Mouse (Mus musculus) megakaryocyte, embryonic 14.5 days (primary cell): Measurements from ENCODE around the gene Arid5b. TPM values are rescaled to one million over a fixed set of nuclear protein-coding genes. Genes with fewer than 3 reads are reported as not detected.

Source experiments
- H3K27me3 ChIP-seq: replicated peaks from 2 replicates; pipeline ENCODE3; 2012; ENCODE audit warnings: inconsistent platforms
- H3K36me3 ChIP-seq: replicated peaks from 2 replicates; pipeline ENCODE3; 2012; ENCODE audit warnings: low read length, inconsistent platforms, mixed read lengths
- H3K4me1 ChIP-seq: 2 replicates; pipeline ENCODE4 v1.6.1; 2012; ENCODE audit warnings: inconsistent platforms
- H3K4me3 ChIP-seq: replicated peaks from 2 replicates; pipeline ENCODE3; 2012; ENCODE audit warnings: moderate library complexity, mild to moderate bottlenecking, inconsistent platforms
- H3K9me3 ChIP-seq: 2 replicates; pipeline ENCODE4 v1.6.1; 2012; ENCODE audit warnings: inconsistent platforms
- FLI1 ChIP-seq: IDR thresholded peaks from 2 replicates; pipeline ENCODE4 v1.6.1; 2012; ENCODE audit warnings: low read length, inconsistent platforms, mixed read lengths
- GATA1 ChIP-seq: IDR thresholded peaks from 3 replicates; pipeline ENCODE4 v1.6.1; 2012; ENCODE audit warnings: mixed read lengths, low read length, inconsistent platforms, borderline replicate concordance
- polyA plus RNA-seq: library from polyadenylated mRNA; stranded (reverse); fragments of >175 nt; gene quantifications from 2 replicates; pipeline ENCODE4 v1.2.3, GENCODE M21; 2012; ENCODE audit warnings: low replicate concordance; ENCODE audit not compliant: insufficient read depth

Arid5b gene
- polyA plus RNA-seq, 1 experiment, result 0.63 TPM

DNA sequence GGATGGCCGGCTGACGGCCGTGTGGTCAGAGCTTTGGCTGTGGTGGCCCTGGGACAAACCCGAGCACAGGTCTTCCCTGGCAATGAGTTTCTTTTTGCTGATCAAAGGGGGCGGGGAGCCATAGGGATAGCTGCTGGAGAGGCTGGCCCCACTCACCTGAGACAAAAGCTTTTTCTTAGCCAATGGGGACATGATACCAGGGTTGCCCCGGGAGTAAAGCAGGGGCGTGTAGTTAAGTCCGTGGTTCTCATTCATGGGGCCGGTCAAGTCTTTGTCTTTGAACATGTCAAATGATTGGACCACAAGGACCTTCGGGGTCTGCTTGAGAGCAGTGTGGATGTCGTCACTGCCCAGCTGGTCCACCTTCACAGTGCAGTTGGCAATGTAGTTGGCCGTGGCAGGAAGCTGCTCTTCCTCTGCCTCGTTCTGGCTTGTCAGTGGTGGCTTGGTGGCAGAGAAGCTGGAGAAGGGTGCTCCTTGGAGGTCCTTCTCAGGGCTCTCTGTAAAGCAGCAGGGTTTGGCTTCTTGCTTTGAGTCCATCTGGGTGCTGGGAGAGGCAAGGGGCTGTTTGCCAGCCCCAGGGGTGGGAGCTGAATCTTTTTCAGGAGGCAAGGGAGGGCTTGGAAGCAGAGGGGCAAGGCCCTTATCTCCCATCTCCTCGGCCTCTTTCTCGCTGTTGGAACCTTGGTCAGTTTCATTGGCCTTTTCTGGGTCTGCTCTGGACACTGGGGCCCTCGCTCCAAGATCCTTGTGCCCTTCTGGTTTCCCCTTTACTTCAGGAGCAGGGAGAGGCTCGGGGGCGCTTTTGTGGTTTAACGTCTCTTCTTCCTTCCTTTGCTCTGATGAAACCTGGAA is 180.5 kb downstream of the Arid5b start:
- Histone ChIP-seq H3K9me3 (peaks cover 21% of the 10 kb centered on the region), H3K27me3 (peaks cover 3% of the 10 kb centered on the region), H3K36me3 (peaks cover 39% of the 10 kb centered on the region), H3K4me1 (peaks cover 8% of the 10 kb centered on the region), H3K4me3 (peak overlapping the region; percentile 51)
- TF ChIP-seq GATA1 (no peak), FLI1 (no peak)

DNA sequence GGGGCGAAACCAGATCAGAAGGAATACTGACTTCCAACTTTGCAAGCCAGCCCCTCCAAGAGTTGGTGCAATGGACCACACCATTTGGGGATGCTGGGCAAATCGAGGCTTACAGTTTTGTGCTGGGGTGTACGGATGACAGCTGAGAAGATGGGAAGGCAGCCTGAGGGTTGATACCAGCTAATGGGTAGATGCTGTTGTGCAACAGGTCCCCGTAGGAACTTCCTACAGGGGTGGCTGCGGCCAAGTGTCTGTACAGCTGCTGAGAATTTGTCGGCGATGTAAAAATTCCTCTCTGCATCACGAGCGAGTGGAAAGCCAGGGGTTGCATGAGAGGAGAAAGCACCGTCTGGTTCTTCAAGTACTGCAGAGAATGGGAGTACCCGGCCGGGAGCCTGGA is 182.1 kb downstream of the Arid5b start:
- Histone ChIP-seq H3K4me1 (peaks cover 14% of the 10 kb centered on the region), H3K27me3 (peaks cover 3% of the 10 kb centered on the region), H3K4me3 (no peak overlapping the region), H3K36me3 (peaks cover 39% of the 10 kb centered on the region), H3K9me3 (peaks cover 21% of the 10 kb centered on the region)
- TF ChIP-seq FLI1, result no peak
- no peak for TF ChIP-seq GATA1

GRCm38 (mm10) chr10:68095136-68095535 is 183.4 kb downstream of the Arid5b start:
- Histone ChIP-seq H3K4me3 (no peak overlapping the region), H3K4me1 (peaks cover 25% of the 10 kb centered on the region), H3K36me3 (peaks cover 33% of the 10 kb centered on the region), H3K27me3 (peaks cover 3% of the 10 kb centered on the region), H3K9me3 (peaks cover 21% of the 10 kb centered on the region)
- TF ChIP-seq GATA1 (no peak), FLI1 (no peak)

- Histone ChIP-seq H3K36me3 (peaks cover 31% of the 10 kb centered on the region), H3K9me3 (peaks cover 21% of the 10 kb centered on the region), H3K4me3 (no peak overlapping the region), H3K27me3 (peaks cover 3% of the 10 kb centered on the region), H3K4me1 (peaks cover 36% of the 10 kb centered on the region)
- TF ChIP-seq GATA1, result no peak
Observed at GRCm38 (mm10) chr10:68093496-68093895, 185.0 kb downstream of the Arid5b start.

DNA sequence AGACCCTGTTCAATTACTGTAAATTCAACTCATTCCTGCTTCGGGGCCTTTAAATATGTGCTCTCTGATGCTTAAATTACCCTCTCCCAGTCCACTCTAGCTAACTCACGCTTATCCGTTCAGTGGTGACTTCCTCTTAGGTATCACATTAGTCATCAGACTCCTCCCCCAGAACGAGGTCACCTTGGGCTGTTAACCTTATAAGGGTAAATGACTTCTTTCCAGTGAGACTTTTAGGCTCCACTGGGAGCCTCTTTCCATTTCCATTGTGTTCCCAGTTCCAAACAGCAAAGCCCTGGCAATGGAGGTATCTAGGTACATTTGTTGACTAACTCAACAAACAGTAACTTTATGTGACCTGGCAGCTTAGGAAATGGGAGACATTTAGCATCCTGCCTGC is 186.7 kb downstream of the Arid5b start:
- H3K4me1 ChIP-seq, result peaks cover 41% of the 10 kb centered on the region
- H3K9me3 ChIP-seq, result peaks cover 7% of the 10 kb centered on the region
- TF ChIP-seq GATA1 (no peak), FLI1 (no peak)
- peaks cover 3% of the 10 kb centered on the region for H3K27me3 ChIP-seq
- no peak overlapping the region for H3K4me3 ChIP-seq
- peaks cover 15% of the 10 kb centered on the region for H3K36me3 ChIP-seq

GRCm38 (mm10) chr10:68091011-68091410 is 187.5 kb downstream of the Arid5b start:
- Histone ChIP-seq H3K4me1 (peaks cover 44% of the 10 kb centered on the region), H3K27me3 (no peaks in the 10 kb centered on the region), H3K36me3 (peaks cover 6% of the 10 kb centered on the region), H3K9me3 (no peaks in the 10 kb centered on the region), H3K4me3 (no peak overlapping the region)
- no peak for TF ChIP-seq FLI1
- no peak for TF ChIP-seq GATA1

DNA sequence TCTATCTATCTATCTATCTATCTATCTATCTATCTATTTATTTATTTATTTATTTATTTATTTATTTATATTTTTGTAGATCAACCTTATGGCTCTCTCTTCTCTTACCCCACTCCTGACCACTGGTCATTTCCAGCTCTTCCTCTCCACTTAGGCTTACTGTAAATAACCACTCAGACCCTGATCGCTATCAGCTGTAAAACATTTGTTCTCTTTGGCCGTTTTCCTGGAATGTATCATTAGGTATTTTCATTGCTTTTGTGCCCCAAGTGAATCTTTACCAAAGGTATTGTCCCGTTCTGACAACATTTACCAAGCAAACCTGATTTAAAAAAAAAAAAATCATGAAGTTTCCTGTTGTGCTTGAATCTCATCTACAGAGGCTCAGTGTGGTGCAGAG is 188.0 kb downstream of the Arid5b start:
- H3K27me3 ChIP-seq, result no peaks in the 10 kb centered on the region
- H3K4me1 ChIP-seq, result peaks cover 47% of the 10 kb centered on the region
- H3K36me3 ChIP-seq, result peaks cover 6% of the 10 kb centered on the region
- no peaks in the 10 kb centered on the region for H3K9me3 ChIP-seq
- no peak overlapping the region for H3K4me3 ChIP-seq
- TF ChIP-seq FLI1 (no peak), GATA1 (no peak)

- no peak for TF ChIP-seq FLI1
- TF ChIP-seq GATA1, result no peak
- no peaks in the 10 kb centered on the region for H3K27me3 ChIP-seq
- H3K4me1 ChIP-seq, result peaks cover 51% of the 10 kb centered on the region
- no peak overlapping the region for H3K4me3 ChIP-seq
- H3K9me3 ChIP-seq, result no peaks in the 10 kb centered on the region
- peaks cover 6% of the 10 kb centered on the region for H3K36me3 ChIP-seq
Observed at GRCm38 (mm10) chr10:68090197-68090535, 188.4 kb downstream of the Arid5b start.

GRCm38 (mm10) chr10:68089435-68090196 is 188.9 kb downstream of the Arid5b start:
- H3K4me3 ChIP-seq, result no peak overlapping the region
- H3K4me1 ChIP-seq, result peaks cover 55% of the 10 kb centered on the region
- no peaks in the 10 kb centered on the region for H3K9me3 ChIP-seq
- H3K27me3 ChIP-seq, result no peaks in the 10 kb centered on the region
- H3K36me3 ChIP-seq, result peaks cover under 1% of the 10 kb centered on the region
- no peak for TF ChIP-seq FLI1

DNA sequence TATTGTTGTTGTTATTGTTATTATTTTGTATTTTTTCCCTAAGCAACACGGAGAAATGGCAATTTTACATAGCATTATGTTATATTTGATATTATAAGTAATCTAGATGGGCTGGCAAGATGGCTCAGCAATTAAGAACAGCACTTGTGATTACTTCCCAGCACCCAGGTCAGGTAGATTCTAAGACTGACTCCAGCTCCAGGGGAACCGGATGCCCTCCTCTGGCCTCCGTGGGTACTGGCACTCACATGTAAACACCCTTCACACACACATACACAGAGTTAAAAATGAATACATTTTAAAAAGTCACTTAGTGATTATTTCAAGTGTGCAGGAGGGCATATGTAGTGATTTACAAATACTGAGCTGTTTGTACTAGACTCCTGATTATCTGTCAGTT is 190.8 kb downstream of the Arid5b start:
- TF ChIP-seq GATA1 (no peak), FLI1 (no peak)
- no peak overlapping the region for H3K4me3 ChIP-seq
- no peaks in the 10 kb centered on the region for H3K27me3 ChIP-seq
- H3K36me3 ChIP-seq, result no peaks in the 10 kb centered on the region
- no peaks in the 10 kb centered on the region for H3K9me3 ChIP-seq
- peaks cover 61% of the 10 kb centered on the region for H3K4me1 ChIP-seq
